Comparison of ENCODE assay signal across 12 mouse cellular contexts in the genomic region with DNA sequence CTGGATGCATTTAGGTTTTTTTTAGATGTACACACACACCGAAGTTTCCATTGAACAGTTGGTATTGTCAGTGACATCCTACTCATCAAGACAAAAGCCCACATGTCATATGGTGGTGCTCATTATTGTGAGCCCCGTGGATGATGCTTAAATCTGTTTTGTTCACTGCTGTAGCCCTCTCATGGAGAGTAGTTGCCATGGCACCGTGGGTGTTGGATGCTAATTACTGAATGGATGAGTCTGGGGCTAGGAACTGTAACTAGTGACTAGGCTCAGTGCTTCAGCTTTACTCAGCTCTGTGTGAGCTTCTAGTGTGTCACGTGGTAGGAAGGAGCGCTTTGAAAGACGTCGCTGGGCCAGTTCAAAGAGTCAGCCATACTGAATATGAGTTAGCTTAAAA. TPM values are rescaled to one million over a fixed set of nuclear protein-coding genes. Genes with fewer than 3 reads are reported as not detected.
A peak's percentile ranks its signal among the peaks of the same experiment; 100 is the strongest.
DNase-seq lines count a peak whose midpoint lies in the region; ATAC-seq and TF ChIP-seq lines count a peak whose summit lies in the region.
"Had no signal": no experiment of that assay in that cellular context is flagged by ENCODE, and none has a peak within 500 bp of the region (broad histone marks: within the 10 kb centered on the region; RNA-seq: fewer than 3 reads in every experiment).

No protein-coding gene starts in this region.

- WGBS in thymus, adult 2 months = 80% methylated on average over 7 of the region's 7 CpGs

- no peak for TF ChIP-seq CTCF in brain, embryonic 14.5 days (IDR thresholded peaks at IDR 0.05; ENCODE audit: borderline replicate concordance, extremely low read depth, insufficient read depth, insufficient read length)
- no peak for TF ChIP-seq CTCF in thymus, adult 2 months (IDR thresholded peaks at IDR 0.05; ENCODE audit: borderline replicate concordance, control insufficient read depth, extremely low read depth, insufficient read depth, low read length, poor library complexity)

- H3K27ac ChIP-seq in thymus, adult 2 months (ENCODE audit: control insufficient read depth, insufficient read depth, low read length) = no peak overlapping the region
- H3K27ac ChIP-seq: heart, embryonic 10.5 days had no signal

- intact Hi-C loops in heart, postnatal 10 days (cut with DNase I) = no loop called here

- peaks cover 10% of the 10 kb centered on the region; the same call in 1 of the 2 replicates for H3K4me1 ChIP-seq in thymus, adult 2 months (replicated peaks; ENCODE audit: control insufficient read depth, insufficient read depth, low read length)
- H3K4me1 ChIP-seq: heart, embryonic 10.5 days had no signal

- peak; percentile 63 for DNase-seq in heart, adult 11 months
- no peak for DNase-seq in heart, postnatal 10 days
- peak; percentile 58 for DNase-seq in brain, embryonic 14.5 days (ENCODE audit: low read depth)
- peak; percentile 57 for DNase-seq in naive thymus-derived CD4-positive, alpha-beta T cell, adult 2 months (ENCODE audit: low read depth)
- DNase-seq in thymus, adult 2 months = no peak
- DNase-seq in adrenal gland, adult 18-20 months (ENCODE audit: low spot score in 2 of 2) = no peak
- no peak for DNase-seq in adrenal gland, adult (ENCODE audit: inconsistent age in 2 of 2, low spot score in 1 of 2)
- DNase-seq: kidney, adult 9 months; lung, postnatal 10 days had no signal

- ATAC-seq in inflammation-experienced regulatory T-cells, adult 6 months = peak; percentile 74

- TF ChIP-seq POLR2A in brain, embryonic 14.5 days (IDR thresholded peaks at IDR 0.05; ENCODE audit: borderline replicate concordance, extremely low read depth, insufficient read depth, insufficient read length, poor library complexity, severe bottlenecking) = no peak
- no peak for TF ChIP-seq POLR2A in thymus, adult 2 months (IDR thresholded peaks at IDR 0.05; ENCODE audit: control insufficient read depth, extremely low read depth, insufficient read depth, low read length, poor library complexity)

- no peak overlapping the region for H3K4me3 ChIP-seq in thymus, adult 2 months (ENCODE audit: control insufficient read depth, insufficient read depth, low read length)
- H3K4me3 ChIP-seq: erythroblast, embryonic 14.5 days; heart, embryonic 10.5 days had no signal

- peaks cover 22% of the 10 kb centered on the region for H3K36me3 ChIP-seq in thymus, adult 2 months (ENCODE audit: control insufficient read depth, insufficient read depth, low read length)
- H3K36me3 ChIP-seq: heart, embryonic 10.5 days had no signal

- H3K27me3 ChIP-seq in thymus, adult 2 months (ENCODE audit: control insufficient read depth, insufficient read depth, low read length) = no peaks in the 10 kb centered on the region

RNA-seq across cellular contexts. Expression of gene Slain1, which starts 13.0 kb away (rescaled TPM):
- total RNA-seq in heart, postnatal 10 days (2021) = under 1 TPM; 0.12 to 0.38 TPM
- 73.9 and 93.0 TPM in 2 replicates for polyA plus RNA-seq in brain, embryonic 14.5 days (2012; rRNA removed)
- polyA plus RNA-seq in inflammation-experienced regulatory T-cells, adult 6 months (2017; shearing (Covaris generic)) = 10 to 100 TPM; 11.1 to 18.2 (median 16.1) TPM
- 52.7 and 53.0 TPM in 2 replicates for polyA plus RNA-seq in thymus, adult 2 months (2012; rRNA removed)
- 1 to 10 TPM; 1.2 to 1.4 TPM for total RNA-seq in adrenal gland, adult 18-20 months (2021)

Comparison
In these comparisons a context has a peak if more than half of its experiments do, and no peak if none do; other contexts are left out.
1. DNase-seq: peak in heart, adult 11 months (single experiment), brain, embryonic 14.5 days (single experiment) and naive thymus-derived CD4-positive, alpha-beta T cell, adult 2 months (single experiment); none in heart, postnatal 10 days (0 of 2), thymus, adult 2 months (single experiment), adrenal gland, adult 18-20 months (0 of 2) and adrenal gland, adult (0 of 2).